Mouse (Mus musculus) heart, embryonic 10.5 days (tissue): ENCODE results near the gene Cdc27. TPM values are rescaled to one million over a fixed set of nuclear protein-coding genes. Genes with fewer than 3 reads are reported as not detected.

ENCODE experiments used
- DNase-seq: peaks from one replicate; pipeline ENCODE4 v3.0.0-alpha.2; 2017; ENCODE audit warnings: low spot score
- H3K27ac ChIP-seq: fragments of 300-500 bp; sonication (generic); 2 replicates; pipeline ENCODE4 v1.5.1; 2016; ENCODE audit warnings: mild to moderate bottlenecking
- H3K27me3 ChIP-seq: fragments of 300-500 bp; sonication (generic); 2 replicates; pipeline ENCODE4 v1.6.1; 2016; ENCODE audit warnings: mild to moderate bottlenecking; ENCODE audit not compliant: poor library complexity, insufficient read depth, severe bottlenecking
- H3K36me3 ChIP-seq: fragments of 300-500 bp; sonication (generic); 2 replicates; pipeline ENCODE4 v1.6.1; 2016; ENCODE audit warnings: mild to moderate bottlenecking, moderate library complexity
- H3K4me1 ChIP-seq: fragments of 300-500 bp; sonication (generic); 2 replicates; pipeline ENCODE4 v1.6.1; 2016; ENCODE audit warnings: mild to moderate bottlenecking
- H3K4me3 ChIP-seq: fragments of 300-500 bp; sonication (generic); 2 replicates; pipeline ENCODE4 v1.5.1; 2016; ENCODE audit warnings: mild to moderate bottlenecking, moderate library complexity
- H3K9me3 ChIP-seq: fragments of 300-500 bp; sonication (generic); 2 replicates; pipeline ENCODE4 v1.6.1; 2016; ENCODE audit warnings: mild to moderate bottlenecking, moderate library complexity
- WGBS: fragments of 180-500 bp; shearing (Covaris S2); methylation state at CpG from one replicate; pipeline ENCODE4 v1.1.7; 2016; 5-methylcytosine and 5-hydroxymethylcytosine counted together
- polyA plus RNA-seq: library from polyadenylated mRNA; unstranded; fragments of >200 nt; fragmentation: Nextera tagmentation; extraction: Ambion mirVana; gene quantifications from 2 replicates; pipeline ENCODE4 v1.2.1, GENCODE M21; 2016

Cdc27 gene
- polyA plus RNA-seq, result 39.0 and 39.8 TPM in 2 replicates

- H3K27ac ChIP-seq, result peak within 1 kb of the TSS; percentile 97
- no peaks in the 10 kb centered on the region for H3K9me3 ChIP-seq
- peaks cover 4% of the 10 kb centered on the region; the same call in 1 of the 2 replicates for H3K36me3 ChIP-seq
- H3K27me3 ChIP-seq, result 0 out of 2 replicates have a peak, but pooled peaks cover 3% of the 10 kb centered on the region
- WGBS, result under 1% methylated on average over 35 of the region's 35 CpGs
- peak within 1 kb of the TSS; percentile 84 for H3K4me3 ChIP-seq
- DNase-seq, result peak; percentile 99
- peaks cover 24% of the 10 kb centered on the region for H3K4me1 ChIP-seq
These were observed at the start of gene Cdc27, which contains the start of gene Myl4 for GRCm38 (mm10) chr11:104550406-104550974. Gene Cdc27, minus strand, starts transcription at chr11:104550620. Gene Myl4, plus strand, starts transcription at chr11:104550663.

- no peak overlapping the region for H3K27ac ChIP-seq
- no peak for DNase-seq
- no peaks in the 10 kb centered on the region for H3K36me3 ChIP-seq
- 0 out of 2 replicates have a peak, but pooled peaks cover 6% of the 10 kb centered on the region for H3K27me3 ChIP-seq
- no peaks in the 10 kb centered on the region for H3K9me3 ChIP-seq
- peaks cover 9% of the 10 kb centered on the region for H3K4me1 ChIP-seq
- 79% methylated on average over 13 of the region's 13 CpGs for WGBS
- H3K4me3 ChIP-seq, result no peak overlapping the region
These were observed 49.0 kb upstream of the Cdc27 start for GRCm38 (mm10) chr11:104599265-104599945.

- Histone ChIP-seq H3K9me3 (no peaks in the 10 kb centered on the region), H3K36me3 (no peaks in the 10 kb centered on the region), H3K27ac (peak overlapping the region; percentile 47), H3K4me1 (peaks cover 9% of the 10 kb centered on the region), H3K27me3 (0 out of 2 replicates have a peak, but pooled peaks cover 6% of the 10 kb centered on the region), H3K4me3 (no peak overlapping the region)
- WGBS, result 59% methylated on average over 10 of the region's 10 CpGs
- no peak for DNase-seq
These were observed 45.9 kb upstream of the Cdc27 start for GRCm38 (mm10) chr11:104596365-104596764.

- H3K4me1 ChIP-seq, result peaks cover 9% of the 10 kb centered on the region
- no peak for DNase-seq
- peaks cover 9% of the 10 kb centered on the region for H3K36me3 ChIP-seq
- 68% methylated on average over 13 of the region's 13 CpGs for WGBS
- no peak overlapping the region for H3K4me3 ChIP-seq
- H3K27ac ChIP-seq, result no peak overlapping the region
- H3K27me3 ChIP-seq, result no peaks in the 10 kb centered on the region
- no peaks in the 10 kb centered on the region for H3K9me3 ChIP-seq
These were observed 41.8 kb upstream of the Cdc27 start for GRCm38 (mm10) chr11:104592066-104592835.

- 0% methylated on average over 8 of the region's 8 CpGs for WGBS
These were observed 39.7 kb upstream of the Cdc27 start for GRCm38 (mm10) chr11:104590148-104590547.

GRCm38 (mm10) chr11:104589570-104589969 lies 39.1 kb upstream of the Cdc27 start:
- WGBS, result 67% methylated on average over 1 of the region's 1 CpGs
- H3K4me1 ChIP-seq, result peaks cover 3% of the 10 kb centered on the region; the same call in 1 of the 2 replicates
- DNase-seq, result no peak
- H3K36me3 ChIP-seq, result peaks cover 36% of the 10 kb centered on the region
- no peak overlapping the region for H3K27ac ChIP-seq
- no peak overlapping the region for H3K4me3 ChIP-seq
- no peaks in the 10 kb centered on the region for H3K27me3 ChIP-seq
- no peaks in the 10 kb centered on the region for H3K9me3 ChIP-seq

More at GRCm38 (mm10) chr11:104590148-104590547, 39.7 kb upstream of the Cdc27 start:
- peaks cover 30% of the 10 kb centered on the region for H3K36me3 ChIP-seq
- no peaks in the 10 kb centered on the region for H3K9me3 ChIP-seq
- H3K27me3 ChIP-seq, result no peaks in the 10 kb centered on the region
- H3K27ac ChIP-seq, result no peak overlapping the region
- H3K4me1 ChIP-seq, result no peaks in the 10 kb centered on the region; the same call in 1 of the 2 replicates
- peak; percentile 92 for DNase-seq
- no peak overlapping the region for H3K4me3 ChIP-seq

- Histone ChIP-seq H3K27me3 (no peaks in the 10 kb centered on the region), H3K27ac (no peak overlapping the region)
- WGBS, result 59% methylated on average over 2 of the region's 2 CpGs
These were observed 38.1 kb upstream of the Cdc27 start for GRCm38 (mm10) chr11:104588513-104588912.

GRCm38 (mm10) chr11:104587904-104588303 lies 37.5 kb upstream of the Cdc27 start:
- Histone ChIP-seq H3K27ac (no peak overlapping the region), H3K36me3 (peaks cover 53% of the 10 kb centered on the region), H3K27me3 (no peaks in the 10 kb centered on the region), H3K4me1 (peaks cover 12% of the 10 kb centered on the region; the same call in 1 of the 2 replicates), H3K9me3 (no peaks in the 10 kb centered on the region), H3K4me3 (no peak overlapping the region)
- WGBS, result 88% methylated on average over 9 of the region's 9 CpGs
- DNase-seq, result no peak

More at GRCm38 (mm10) chr11:104588513-104588912, 38.1 kb upstream of the Cdc27 start:
- Histone ChIP-seq H3K36me3 (peaks cover 47% of the 10 kb centered on the region), H3K4me3 (no peak overlapping the region), H3K9me3 (no peaks in the 10 kb centered on the region), H3K4me1 (peaks cover 7% of the 10 kb centered on the region; the same call in 1 of the 2 replicates)
- DNase-seq, result no peak

GRCm38 (mm10) chr11:104585495-104585894 lies 35.1 kb upstream of the Cdc27 start:
- H3K36me3 ChIP-seq, result peaks cover 76% of the 10 kb centered on the region
- H3K27ac ChIP-seq, result no peak overlapping the region
- no peaks in the 10 kb centered on the region for H3K27me3 ChIP-seq
- no peak overlapping the region for H3K4me3 ChIP-seq
- peaks cover 26% of the 10 kb centered on the region for H3K4me1 ChIP-seq
- H3K9me3 ChIP-seq, result no peaks in the 10 kb centered on the region
- 77% methylated on average over 5 of the region's 5 CpGs for WGBS
- no peak for DNase-seq

GRCm38 (mm10) chr11:104582630-104583364 lies 32.4 kb upstream of the Cdc27 start:
- Histone ChIP-seq H3K27me3 (no peaks in the 10 kb centered on the region), H3K4me3 (no peak overlapping the region), H3K36me3 (peaks cover 91% of the 10 kb centered on the region), H3K9me3 (no peaks in the 10 kb centered on the region), H3K27ac (peak overlapping the region; percentile 12; the same call in 1 of the 2 replicates), H3K4me1 (peaks cover 39% of the 10 kb centered on the region)
- no peak for DNase-seq
- WGBS, result 61% methylated on average over 13 of the region's 13 CpGs

- no peak for DNase-seq
- no peaks in the 10 kb centered on the region for H3K9me3 ChIP-seq
- 0 out of 2 replicates have a peak overlapping the region, but pooled peaks have one; percentile 33 for H3K27ac ChIP-seq
- no peak overlapping the region; the same call in 1 of the 2 replicates for H3K4me3 ChIP-seq
- 63% methylated on average over 2 of the region's 2 CpGs for WGBS
- peaks cover 85% of the 10 kb centered on the region for H3K36me3 ChIP-seq
- H3K4me1 ChIP-seq, result peaks cover 42% of the 10 kb centered on the region
- H3K27me3 ChIP-seq, result no peaks in the 10 kb centered on the region
These were observed 31.8 kb upstream of the Cdc27 start for GRCm38 (mm10) chr11:104582308-104582606.
